Mouse (Mus musculus): ENCODE measurements around the gene Mboat7. TPM values are rescaled to one million over a fixed set of nuclear protein-coding genes. Genes with fewer than 3 reads are reported as not detected.

The Mboat7 gene
- polyA plus RNA-seq, 1 experiment from 2014 or later = 113 TPM

DNA sequence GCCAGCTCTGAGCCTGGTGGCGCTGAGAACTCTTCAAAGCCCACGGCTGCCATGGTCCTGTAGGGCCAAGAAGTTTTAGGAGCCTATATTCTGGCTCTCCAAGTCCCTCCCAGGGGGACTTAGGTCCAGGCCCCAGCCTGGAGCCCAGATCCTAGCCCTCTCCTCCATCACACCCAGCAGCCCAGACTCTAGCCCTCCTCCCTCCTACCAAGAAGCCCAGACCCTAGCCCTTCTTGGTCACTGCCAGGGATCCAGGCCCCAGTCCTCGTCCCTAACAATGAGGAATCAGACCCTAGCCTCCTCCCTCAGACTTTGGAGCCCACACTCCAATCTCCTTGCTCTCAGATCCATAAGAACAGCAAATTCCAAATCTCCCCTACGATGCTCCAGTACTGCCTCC, 64.3 kb downstream of the Mboat7 start:
- Histone ChIP-seq H3K4me1 (replicated peaks) (peaks cover 31% of the 10 kb centered on the region), H3K27me3 (no peaks in the 10 kb centered on the region), H3K4me2 (peak overlapping the region; percentile 95), H3K27ac (replicated peaks) (peak overlapping the region; percentile 88), H3K4me3 (peak overlapping the region; percentile 62), H3K9me3 (no peaks in the 10 kb centered on the region), H3K9ac (peak overlapping the region; percentile 75), H3K36me3 (peaks cover 11% of the 10 kb centered on the region)
- 41% methylated on average over 4 of the region's 4 CpGs for WGBS
- peak; percentile 40 for ATAC-seq (ENCODE audit: low FRiP score, low read depth)

Small RNAs within 50 kb of the gene (microRNA-seq; reads per million reads assigned to microRNA genes)
- gene Mir3572 = 2.4 reads per million, percentile 6 among the genes with 10 or more reads in this experiment

Other genes starting within 250 kb of the Mboat7 start
- not detected in 2 replicates for gene Tarm1, start 190.9 kb downstream of the Mboat7 start, polyA plus RNA-seq (2015; fragmentation: Nextera tagmentation; extraction: Ambion mirVana)
- gene Oscar, start 77.4 kb downstream of the Mboat7 start, polyA plus RNA-seq (2015; fragmentation: Nextera tagmentation; extraction: Ambion mirVana) = 0.39 and 0.66 TPM in 2 replicates
- gene Ndufa3, start 76.2 kb downstream of the Mboat7 start, polyA plus RNA-seq (2015; fragmentation: Nextera tagmentation; extraction: Ambion mirVana) = 541 and 606 TPM in 2 replicates
- 32.2 and 40.1 TPM in 2 replicates for gene Tfpt, start 63.6 kb downstream of the Mboat7 start, polyA plus RNA-seq (2015; fragmentation: Nextera tagmentation; extraction: Ambion mirVana)
- gene Prpf31, start 63.5 kb downstream of the Mboat7 start, polyA plus RNA-seq (2015; fragmentation: Nextera tagmentation; extraction: Ambion mirVana) = 88.8 and 89.6 TPM in 2 replicates
- 39.5 and 47.3 TPM in 2 replicates for gene Cnot3, start 48.3 kb downstream of the Mboat7 start, polyA plus RNA-seq (2015; fragmentation: Nextera tagmentation; extraction: Ambion mirVana)
- 15.3 and 17.1 TPM in 2 replicates for gene Leng1, start 27.7 kb downstream of the Mboat7 start, polyA plus RNA-seq (2015; fragmentation: Nextera tagmentation; extraction: Ambion mirVana)
- 5.0 and 5.2 TPM in 2 replicates for gene Tmc4, start 16.0 kb downstream of the Mboat7 start, polyA plus RNA-seq (2015; fragmentation: Nextera tagmentation; extraction: Ambion mirVana)
- gene Tsen34, start 660 bp downstream of the Mboat7 start, polyA plus RNA-seq (2015; fragmentation: Nextera tagmentation; extraction: Ambion mirVana) = 275 and 297 TPM in 2 replicates
- 691 and 766 TPM in 2 replicates for gene Rps9, start 10.5 kb upstream of the Mboat7 start, polyA plus RNA-seq (2015; fragmentation: Nextera tagmentation; extraction: Ambion mirVana)
- 0.45 and 0.50 TPM in 2 replicates for gene Pirb, start 26.9 kb upstream of the Mboat7 start, polyA plus RNA-seq (2015; fragmentation: Nextera tagmentation; extraction: Ambion mirVana)
- not detected in 2 replicates for gene Gm15448, start 132.2 kb upstream of the Mboat7 start, polyA plus RNA-seq (2015; fragmentation: Nextera tagmentation; extraction: Ambion mirVana)
- 0.06 TPM in 1 of 2 replicates, not detected in the other for gene Pira2, start 151.5 kb upstream of the Mboat7 start, polyA plus RNA-seq (2015; fragmentation: Nextera tagmentation; extraction: Ambion mirVana)
- gene Gm14548, start 204.6 kb upstream of the Mboat7 start, polyA plus RNA-seq (2015; fragmentation: Nextera tagmentation; extraction: Ambion mirVana) = not detected in 2 replicates
- 0.09 TPM in 1 of 2 replicates, not detected in the other for gene Lilra6, start 222.0 kb upstream of the Mboat7 start, polyA plus RNA-seq (2015; fragmentation: Nextera tagmentation; extraction: Ambion mirVana)

All from hindbrain, embryonic 15.5 days (tissue).